Mouse (Mus musculus): ENCODE data around the gene Tmem233. TPM values are rescaled to one million over a fixed set of nuclear protein-coding genes. Genes with fewer than 3 reads are reported as not detected.

Gene Tmem233
- polyA plus RNA-seq (2017; shearing (Covaris generic)): not detected

DNA sequence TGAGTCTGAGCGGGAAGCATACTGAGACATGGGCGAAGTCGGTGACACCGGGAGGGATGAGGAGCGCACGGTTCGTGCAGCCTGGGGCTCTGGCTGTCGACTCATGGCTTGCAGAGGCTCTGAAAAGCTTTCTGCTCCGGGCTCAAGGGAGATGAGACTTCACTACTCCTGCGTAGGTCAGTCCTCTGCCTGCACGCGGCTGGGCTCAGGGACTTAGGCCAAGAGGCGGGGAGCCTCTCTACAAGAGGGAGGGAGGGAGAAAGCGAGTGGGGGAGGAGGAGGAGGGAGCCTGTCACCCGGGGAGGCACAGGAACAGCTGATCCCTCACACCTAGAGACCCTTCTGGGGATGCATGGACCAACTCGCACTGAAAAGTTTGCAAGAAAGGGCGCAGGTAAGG, at the start of gene Tmem233:
TSS of gene Tmem233 (minus strand) at position 164 of the 400 bp plus-strand sequence.

DNA sequence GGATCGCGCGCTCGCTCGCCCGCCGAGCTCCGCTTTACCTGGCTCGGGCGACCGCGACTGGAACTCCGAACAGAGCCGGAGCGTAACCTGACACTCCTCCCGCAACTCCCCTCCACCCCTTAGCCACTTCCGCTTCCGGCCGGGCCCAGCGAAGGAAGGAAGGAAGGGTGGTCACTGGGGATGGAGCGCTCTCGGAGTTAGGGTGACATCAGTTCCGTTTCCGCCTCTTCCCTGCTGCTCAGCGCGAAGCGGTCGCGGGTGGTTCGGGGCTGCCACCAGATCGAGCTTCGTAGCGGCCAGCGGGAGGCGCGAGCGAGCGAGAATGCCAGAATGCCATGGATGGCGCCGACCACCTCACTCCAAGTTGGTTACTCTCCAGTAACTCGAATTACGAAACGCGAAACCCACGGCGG, 58.7 kb downstream of the Tmem233 start, which contains the start of gene Prkab1:
TSS of gene Prkab1 (minus strand) at position 182 of the 413 bp plus-strand sequence.

Other genes starting within 250 kb of the Tmem233 start
- 2.7 TPM for gene Cit, start 238.0 kb downstream of the Tmem233 start, polyA plus RNA-seq (2017; shearing (Covaris generic))
- 67.0 TPM for gene Prkab1, start 58.7 kb downstream of the Tmem233 start, polyA plus RNA-seq (2017; shearing (Covaris generic))
- gene Ccdc60, start 205.7 kb upstream of the Tmem233 start, polyA plus RNA-seq (2017; shearing (Covaris generic)): not detected

All from CD4-positive, CD25-positive, alpha-beta regulatory T cell, adult 9 weeks (primary cell).